11 mouse cellular contexts compared by ENCODE assay signal in genomic region chr7:143900667-143901066, GRCm38 (mm10). TPM values are rescaled to one million over a fixed set of nuclear protein-coding genes. Genes with fewer than 3 reads are reported as not detected.
DNase-seq lines count a peak whose midpoint lies in the region; ATAC-seq and TF ChIP-seq lines count a peak whose summit lies in the region.
"Had no signal": no experiment of that assay in that cellular context is flagged by ENCODE, and none has a peak within 500 bp of the region (broad histone marks: within the 10 kb centered on the region; RNA-seq: fewer than 3 reads in every experiment).

No protein-coding gene starts in this region.

- H3K9ac ChIP-seq in heart, adult 2 months (ENCODE audit: low read depth, low read length) = no peak overlapping the region
- H3K9ac ChIP-seq in heart, embryonic 11.5 days (ENCODE audit: low read depth, low read length) = no peak overlapping the region

- no peak for ATAC-seq in heart, embryonic 11.5 days (replicated peaks; ENCODE audit: insufficient number of reproducible peaks, low FRiP score, low TSS enrichment)

- 14% methylated on average over 2 of the region's 2 CpGs for WGBS in heart, adult 2 months
- WGBS in heart, embryonic 11.5 days (ENCODE audit: insufficient replicate concordance) = 18% methylated on average over 2 of the region's 2 CpGs
- whole genome bisulfite sequencing in lung, adult 2 months = 25% methylated on average over 2 of the region's 2 CpGs

- no peak for TF ChIP-seq POLR2A in heart, adult 2 months (IDR thresholded peaks at IDR 0.05; ENCODE audit: insufficient read depth, low read depth, low read length)
- TF ChIP-seq POLR2A in lung, adult 2 months (IDR thresholded peaks at IDR 0.05; ENCODE audit: borderline replicate concordance, extremely low read depth, low read depth, low read length) = no peak

- intact Hi-C loops in heart, adult 2 months (cut with DNase I) = no loop called here

- no peaks in the 10 kb centered on the region for H3K4me1 ChIP-seq in heart, adult 2 months (ENCODE audit: control insufficient read depth, insufficient read depth, low read length)
- H3K4me1 ChIP-seq in heart, embryonic 11.5 days (ENCODE audit: control insufficient read depth, insufficient read depth, low read length) = no peaks in the 10 kb centered on the region
- no peaks in the 10 kb centered on the region for H3K4me1 ChIP-seq in lung, adult 2 months (ENCODE audit: control insufficient read depth, insufficient read depth, low read length)
- H3K4me1 ChIP-seq: megakaryocyte, embryonic 14.5 days had no signal

- H3K36me3 ChIP-seq in heart, adult 2 months (ENCODE audit: control insufficient read depth, insufficient read depth, low read length) = no peaks in the 10 kb centered on the region
- H3K36me3 ChIP-seq in heart, embryonic 11.5 days (ENCODE audit: control insufficient read depth, insufficient read depth, low read length) = no peaks in the 10 kb centered on the region

- H3K27ac ChIP-seq in heart, adult 2 months = no peak overlapping the region
- no peak overlapping the region for H3K27ac ChIP-seq in heart, embryonic 11.5 days (ENCODE audit: low read depth, low read length)

- no peak for DNase-seq in heart, adult 2 months
- peak; percentile 3 for DNase-seq in lung, postnatal 36 days
- no peak for DNase-seq in lung, adult 2 months
- DNase-seq in cerebellum, postnatal 14 days = peak; percentile 59 to 65
- DNase-seq in right cerebral cortex, postnatal 14 days = peak; percentile 15
- DNase-seq in lung, adult 18-20 months = no peak
- DNase-seq in thymus, postnatal 36 days = no peak
- DNase-seq: spleen, adult 18-20 months had no signal

- TF ChIP-seq CTCF in heart, adult 2 months (IDR thresholded peaks at IDR 0.05) = 0 out of 2 replicates have a peak, but pooled peaks have one; percentile 10
- no peak for TF ChIP-seq CTCF in lung, adult 2 months (IDR thresholded peaks at IDR 0.05; ENCODE audit: insufficient read depth, low read length)

- H3K4me3 ChIP-seq in heart, adult 2 months = no peak overlapping the region
- no peak overlapping the region for H3K4me3 ChIP-seq in heart, embryonic 11.5 days (ENCODE audit: low read depth, low read length)
- no peak overlapping the region for H3K4me3 ChIP-seq in lung, adult 2 months (replicated peaks; ENCODE audit: extremely low read depth, low read depth, low read length)
- H3K4me3 ChIP-seq: megakaryocyte, embryonic 14.5 days had no signal

- no peak overlapping the region for H3K4me2 ChIP-seq in heart, embryonic 11.5 days

- no peak for TF ChIP-seq EP300 in heart, adult 2 months (IDR thresholded peaks at IDR 0.05; ENCODE audit: insufficient read depth, low read depth, low read length)

- H3K27me3 ChIP-seq in heart, adult 2 months (ENCODE audit: control insufficient read depth, insufficient read depth, low read length) = no peaks in the 10 kb centered on the region
- peaks cover 3% of the 10 kb centered on the region; the same call in 1 of the 2 replicates for H3K27me3 ChIP-seq in heart, embryonic 11.5 days (ENCODE audit: control insufficient read depth, insufficient read depth, low read length)

- no peaks in the 10 kb centered on the region for H3K9me3 ChIP-seq in heart, embryonic 11.5 days (replicated peaks; ENCODE audit: control insufficient read depth, low read length)

- H3K79me2 ChIP-seq in heart, adult 2 months (replicated peaks; ENCODE audit: control insufficient read depth, insufficient read depth, low read length) = no peaks in the 10 kb centered on the region

RNA-seq across cellular contexts. Expression of gene Gm498, which starts 34.0 kb away (rescaled TPM):
- total RNA-seq in heart, adult 2 months (2021) = not detected
- 0.12 TPM in 1 of 2 replicates, not detected in the other for polyA plus RNA-seq in heart, adult 2 months (2012; rRNA removed)
- not detected in 2 replicates for polyA plus RNA-seq in heart, embryonic 11.5 days (2014; fragmentation: Nextera tagmentation; extraction: Ambion mirVana)
- polyA plus RNA-seq in lung, adult 2 months (2012; rRNA removed) = not detected in 2 replicates
- polyA plus RNA-seq: intestine, embryonic 14.5 days had no signal

Comparison
In these comparisons a context has a peak if more than half of its experiments do, and no peak if none do; other contexts are left out.
1. DNase-seq: peak in lung, postnatal 36 days (single experiment), cerebellum, postnatal 14 days (2 of 2) and right cerebral cortex, postnatal 14 days (single experiment); none in heart, adult 2 months (0 of 2), lung, adult 2 months (single experiment), lung, adult 18-20 months (0 of 2) and thymus, postnatal 36 days (0 of 2).